Mouse (Mus musculus) stomach, embryonic 16.5 days (tissue): ENCODE measurements around the gene Satb1. TPM values are rescaled to one million over a fixed set of nuclear protein-coding genes. Genes with fewer than 3 reads are reported as not detected.
A peak's percentile ranks its signal among the peaks of the same experiment; 100 is the strongest.

Source experiments
- ATAC-seq: fragments of 200-750 bp; cut with Nextera tagmentation; 2 replicates; pipeline ENCODE4 v1.8.0; 2017; ENCODE audit warnings: moderate number of reproducible peaks, moderate TSS enrichment; ENCODE audit not compliant: insufficient read depth, low FRiP score
- H3K27ac ChIP-seq: fragments of 300-500 bp; sonication (generic); 2 replicates; pipeline ENCODE4 v1.5.1; 2014; ENCODE audit warnings: low read length
- H3K27me3 ChIP-seq: fragments of 300-500 bp; sonication (generic); 2 replicates; pipeline ENCODE4 v1.6.1; 2014; ENCODE audit warnings: low read length, control low read depth, mixed read lengths; ENCODE audit not compliant: control insufficient read depth, insufficient read depth
- H3K36me3 ChIP-seq: fragments of 300-500 bp; sonication (generic); 2 replicates; pipeline ENCODE4 v1.6.1; 2014; ENCODE audit warnings: low read length; ENCODE audit not compliant: control insufficient read depth, insufficient read depth
- H3K4me1 ChIP-seq: fragments of 300-500 bp; sonication (generic); 2 replicates; pipeline ENCODE4 v1.6.1; 2014; ENCODE audit warnings: low read length, control low read depth, mixed read lengths; ENCODE audit not compliant: control insufficient read depth, insufficient read depth
- H3K4me2 ChIP-seq: fragments of 300-500 bp; sonication (generic); 2 replicates; pipeline ENCODE4 v1.6.1; 2014; ENCODE audit warnings: low read depth, low read length, mixed read lengths
- H3K4me3 ChIP-seq: fragments of 300-500 bp; sonication (generic); replicated peaks from 2 replicates; pipeline ENCODE4 v1.5.1; 2014; ENCODE audit warnings: mild to moderate bottlenecking, low read length
- H3K9ac ChIP-seq: fragments of 300-500 bp; sonication (generic); 2 replicates; pipeline ENCODE4 v1.6.1; 2014; ENCODE audit warnings: low read length
- H3K9me3 ChIP-seq: fragments of 300-500 bp; sonication (generic); replicated peaks from 2 replicates; pipeline ENCODE4 v1.6.1; 2016; ENCODE audit warnings: low read length, control low read depth; ENCODE audit not compliant: control insufficient read depth
- WGBS: fragments of 180-500 bp; shearing (Covaris S2); extraction: QIAGEN DNeasy Blood & Tissue Kit; methylation state at CpG from one replicate; pipeline ENCODE4 v1.1.7; 2014; 5-methylcytosine and 5-hydroxymethylcytosine counted together
- polyA plus RNA-seq: library from polyadenylated mRNA; unstranded; fragments of >200 nt; fragmentation: Nextera tagmentation; extraction: Ambion mirVana; gene quantifications from 2 replicates; pipeline ENCODE4 v1.2.1, GENCODE M21; 2015

The Satb1 gene
- polyA plus RNA-seq, 1 experiment from 2014 or later, result 5.0 TPM

GRCm38 (mm10) chr17:51811911-51812260, 21.2 kb downstream of the Satb1 start:
- 1% methylated on average over 11 of the region's 11 CpGs for WGBS
- Histone ChIP-seq H3K27me3 (no peaks in the 10 kb centered on the region), H3K9ac (peak overlapping the region; percentile 80; the same call in 1 of the 2 replicates), H3K9me3 (no peaks in the 10 kb centered on the region), H3K4me1 (peaks cover 10% of the 10 kb centered on the region), H3K4me2 (peak overlapping the region; percentile 91), H3K27ac (no peak overlapping the region), H3K4me3 (peak overlapping the region; percentile 80), H3K36me3 (no peaks in the 10 kb centered on the region)
- ATAC-seq, result no peak

- no peaks in the 10 kb centered on the region for H3K27me3 ChIP-seq
- peaks cover 10% of the 10 kb centered on the region for H3K4me1 ChIP-seq
- no peaks in the 10 kb centered on the region for H3K9me3 ChIP-seq
- no peak for ATAC-seq
- no peak overlapping the region for H3K27ac ChIP-seq
- 0 out of 2 replicates have a peak overlapping the region, but pooled peaks have one; percentile 80 for H3K9ac ChIP-seq
- 11% methylated on average over 8 of the region's 8 CpGs for WGBS
- H3K4me3 ChIP-seq, result peak overlapping the region; percentile 80
- peak overlapping the region; percentile 91 for H3K4me2 ChIP-seq
- H3K36me3 ChIP-seq, result no peaks in the 10 kb centered on the region
These were observed 21.8 kb downstream of the Satb1 start for GRCm38 (mm10) chr17:51811086-51811868.

GRCm38 (mm10) chr17:51807429-51807828, 25.7 kb downstream of the Satb1 start:
- no peaks in the 10 kb centered on the region for H3K36me3 ChIP-seq
- no peak overlapping the region for H3K4me2 ChIP-seq
- ATAC-seq, result no peak
- H3K9ac ChIP-seq, result no peak overlapping the region
- peaks cover 6% of the 10 kb centered on the region for H3K4me1 ChIP-seq
- H3K27me3 ChIP-seq, result no peaks in the 10 kb centered on the region
- H3K27ac ChIP-seq, result no peak overlapping the region; the same call in 1 of the 2 replicates
- 46% methylated on average over 5 of the region's 5 CpGs for whole genome bisulfite sequencing
- no peaks in the 10 kb centered on the region for H3K9me3 ChIP-seq
- no peak overlapping the region for H3K4me3 ChIP-seq

GRCm38 (mm10) chr17:51806124-51806960, 26.7 kb downstream of the Satb1 start:
- H3K9ac ChIP-seq, result no peak overlapping the region
- no peak overlapping the region for H3K4me2 ChIP-seq
- no peak for ATAC-seq
- no peaks in the 10 kb centered on the region for H3K9me3 ChIP-seq
- H3K36me3 ChIP-seq, result no peaks in the 10 kb centered on the region
- H3K4me1 ChIP-seq, result peaks cover 6% of the 10 kb centered on the region
- no peak overlapping the region for H3K27ac ChIP-seq
- H3K27me3 ChIP-seq, result no peaks in the 10 kb centered on the region
- WGBS, result 71% methylated on average over 12 of the region's 12 CpGs
- no peak overlapping the region for H3K4me3 ChIP-seq

GRCm38 (mm10) chr17:51800208-51800607, 32.9 kb downstream of the Satb1 start:
- no peak for ATAC-seq
- WGBS, result 55% methylated on average over 6 of the region's 6 CpGs
- H3K4me3 ChIP-seq, result no peak overlapping the region
- no peak overlapping the region for H3K27ac ChIP-seq
- no peaks in the 10 kb centered on the region for H3K4me1 ChIP-seq
- no peak overlapping the region for H3K9ac ChIP-seq
- no peak overlapping the region for H3K4me2 ChIP-seq
- H3K36me3 ChIP-seq, result no peaks in the 10 kb centered on the region
- H3K27me3 ChIP-seq, result no peaks in the 10 kb centered on the region
- H3K9me3 ChIP-seq, result no peaks in the 10 kb centered on the region

GRCm38 (mm10) chr17:51796459-51796858, 36.6 kb downstream of the Satb1 start:
- 91% methylated on average over 5 of the region's 5 CpGs for WGBS
- Histone ChIP-seq H3K4me2 (no peak overlapping the region), H3K9ac (no peak overlapping the region), H3K9me3 (no peaks in the 10 kb centered on the region), H3K36me3 (no peaks in the 10 kb centered on the region), H3K4me1 (no peaks in the 10 kb centered on the region), H3K27me3 (no peaks in the 10 kb centered on the region), H3K27ac (no peak overlapping the region), H3K4me3 (no peak overlapping the region)
- ATAC-seq, result no peak

GRCm38 (mm10) chr17:51791226-51791625, 41.9 kb downstream of the Satb1 start:
- peaks cover 10% of the 10 kb centered on the region; the same call in 1 of the 2 replicates for H3K4me1 ChIP-seq
- no peak overlapping the region for H3K4me3 ChIP-seq
- 56% methylated on average over 5 of the region's 5 CpGs for WGBS
- no peak overlapping the region for H3K4me2 ChIP-seq
- H3K27me3 ChIP-seq, result no peaks in the 10 kb centered on the region
- ATAC-seq, result no peak
- H3K9me3 ChIP-seq, result no peaks in the 10 kb centered on the region
- no peak overlapping the region for H3K27ac ChIP-seq
- no peak overlapping the region for H3K9ac ChIP-seq
- H3K36me3 ChIP-seq, result no peaks in the 10 kb centered on the region

- no peak overlapping the region for H3K27ac ChIP-seq
- peak overlapping the region; percentile 39 for H3K4me2 ChIP-seq
- peaks cover 10% of the 10 kb centered on the region; the same call in 1 of the 2 replicates for H3K4me1 ChIP-seq
- H3K9me3 ChIP-seq, result no peaks in the 10 kb centered on the region
- ATAC-seq, result no peak
- WGBS, result 31% methylated on average over 8 of the region's 8 CpGs
- H3K27me3 ChIP-seq, result no peaks in the 10 kb centered on the region
- peak overlapping the region; percentile 48; the same call in 1 of the 2 replicates for H3K9ac ChIP-seq
- no peaks in the 10 kb centered on the region for H3K36me3 ChIP-seq
- H3K4me3 ChIP-seq, result no peak overlapping the region
These were observed 42.6 kb downstream of the Satb1 start for GRCm38 (mm10) chr17:51790387-51791060.
